In the genomic region with DNA sequence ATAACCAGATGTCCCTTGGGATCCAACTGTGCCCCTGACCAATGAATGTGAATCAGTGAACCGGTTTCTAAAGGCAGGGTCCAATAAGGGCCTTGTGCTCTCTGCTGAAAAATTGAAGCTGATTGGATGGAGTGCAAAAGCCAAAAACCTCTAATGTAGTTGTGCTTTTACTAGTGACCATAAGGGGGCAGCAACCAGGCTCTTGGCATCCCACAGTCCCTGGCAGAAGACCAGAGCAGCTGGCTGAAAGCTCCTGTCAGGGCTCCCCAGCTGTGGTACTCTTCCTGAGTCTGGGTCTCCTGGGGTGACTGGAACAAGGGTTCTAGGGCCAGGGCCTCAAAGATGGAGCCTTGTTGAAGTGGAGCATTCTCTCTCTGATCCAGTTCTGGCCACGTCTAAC, we compare ENCODE assay signal across 8 mouse cellular contexts. TPM values are rescaled to one million over a fixed set of nuclear protein-coding genes. Genes with fewer than 3 reads are reported as not detected.
A peak's percentile ranks its signal among the peaks of the same experiment; 100 is the strongest.
DNase-seq lines count a peak whose midpoint lies in the region; ATAC-seq and TF ChIP-seq lines count a peak whose summit lies in the region.

No protein-coding gene starts in this region.

- intact Hi-C loops in heart, postnatal 25 days (cut with DNase I), result loop anchor here (5.0 kb wide), 2 partner anchors 58 to 108 kb away; partner anchors contain the start of genes Acap3, Pusl1 and Ube2j2

- H3K9ac ChIP-seq in ES-Bruce4 (ENCODE audit: low read depth, poor library complexity, severe bottlenecking), result no peak overlapping the region
- H3K9ac ChIP-seq in forebrain, embryonic 14.5 days (ENCODE audit: low read length), result no peak overlapping the region
- no peak overlapping the region for H3K9ac ChIP-seq in neural tube, embryonic 15.5 days (replicated peaks)

- WGBS in forebrain, embryonic 14.5 days, result 47% methylated on average over 2 of the region's 2 CpGs
- 37% methylated on average over 2 of the region's 2 CpGs for WGBS in neural tube, embryonic 15.5 days

- peaks cover 2% of the 10 kb centered on the region for H3K4me1 ChIP-seq in ES-Bruce4 (ENCODE audit: control insufficient read depth, insufficient read depth, low read length)
- peaks cover 21% of the 10 kb centered on the region for H3K4me1 ChIP-seq in brown adipose tissue, adult 24 weeks (ENCODE audit: control insufficient read depth, insufficient read depth, insufficient read length, low read length)
- H3K4me1 ChIP-seq in forebrain, embryonic 14.5 days (ENCODE audit: control insufficient read depth, insufficient read depth, low read length), result peaks cover 13% of the 10 kb centered on the region
- peaks cover 30% of the 10 kb centered on the region for H3K4me1 ChIP-seq in neural tube, embryonic 15.5 days

- no peak for TF ChIP-seq POLR2A in ES-Bruce4 (IDR thresholded peaks at IDR 0.05; ENCODE audit: insufficient read depth, low read length)

- peak; percentile 67 for TF ChIP-seq CTCF in ES-Bruce4 (IDR thresholded peaks at IDR 0.05; ENCODE audit: low read depth, low read length)

- TF ChIP-seq EP300 in ES-Bruce4 (IDR thresholded peaks at IDR 0.05; ENCODE audit: insufficient read depth, low read depth, low read length), result no peak

- 0 out of 2 replicates have a peak, but pooled peaks have one; percentile 11 for ATAC-seq in forebrain, embryonic 14.5 days
- ATAC-seq in neural tube, embryonic 15.5 days (ENCODE audit: low FRiP score), result no peak

- no peak overlapping the region for H3K4me3 ChIP-seq in ES-Bruce4 (ENCODE audit: low read depth, low read length)
- H3K4me3 ChIP-seq in brown adipose tissue, adult 24 weeks (ENCODE audit: insufficient read depth, low read depth, low read length), result no peak overlapping the region
- H3K4me3 ChIP-seq in forebrain, embryonic 14.5 days (ENCODE audit: low read depth, low read length), result no peak overlapping the region
- H3K4me3 ChIP-seq in neural tube, embryonic 15.5 days (replicated peaks), result no peak overlapping the region

- H3K27ac ChIP-seq in ES-Bruce4 (ENCODE audit: insufficient read depth, low read length), result no peak overlapping the region
- H3K27ac ChIP-seq in brown adipose tissue, adult 24 weeks (replicated peaks; ENCODE audit: low read depth, low read length), result peak overlapping the region; percentile 60
- 0 out of 2 replicates have a peak overlapping the region, but pooled peaks have one; percentile 52 for H3K27ac ChIP-seq in forebrain, embryonic 14.5 days (ENCODE audit: low read depth, low read length)
- peak overlapping the region; percentile 67 for H3K27ac ChIP-seq in neural tube, embryonic 15.5 days (replicated peaks)

- H3K4me2 ChIP-seq in forebrain, embryonic 14.5 days (ENCODE audit: low read length), result no peak overlapping the region
- H3K4me2 ChIP-seq in neural tube, embryonic 15.5 days, result peak overlapping the region; percentile 13; the same call in 1 of the 2 replicates

- H3K36me3 ChIP-seq in ES-Bruce4 (ENCODE audit: control insufficient read depth, insufficient read depth, low read length, poor library complexity, severe bottlenecking), result 0 out of 2 replicates have a peak, but pooled peaks cover 2% of the 10 kb centered on the region
- peaks cover 18% of the 10 kb centered on the region for H3K36me3 ChIP-seq in forebrain, embryonic 14.5 days (ENCODE audit: control insufficient read depth, insufficient read depth, low read length)
- H3K36me3 ChIP-seq in neural tube, embryonic 15.5 days, result peaks cover 3% of the 10 kb centered on the region; the same call in 1 of the 2 replicates

- no peaks in the 10 kb centered on the region for H3K27me3 ChIP-seq in ES-Bruce4 (ENCODE audit: control insufficient read depth, insufficient read depth, low read length, poor library complexity, severe bottlenecking)
- H3K27me3 ChIP-seq in forebrain, embryonic 14.5 days (replicated peaks; ENCODE audit: control insufficient read depth, insufficient read depth, low read length), result no peaks in the 10 kb centered on the region
- no peaks in the 10 kb centered on the region for H3K27me3 ChIP-seq in neural tube, embryonic 15.5 days (replicated peaks)

- no peaks in the 10 kb centered on the region for H3K9me3 ChIP-seq in ES-Bruce4 (replicated peaks; ENCODE audit: control insufficient read depth, insufficient read depth, low read length, poor library complexity, severe bottlenecking)
- no peaks in the 10 kb centered on the region for H3K9me3 ChIP-seq in forebrain, embryonic 14.5 days (replicated peaks; ENCODE audit: control insufficient read depth, low read length)
- no peaks in the 10 kb centered on the region for H3K9me3 ChIP-seq in neural tube, embryonic 15.5 days (replicated peaks)

- peak; percentile 84 for DNase-seq in forebrain, embryonic 14.5 days (ENCODE audit: low spot score)
- peak; percentile 75 for DNase-seq in heart, postnatal 25 days (ENCODE audit: low spot score)
- DNase-seq in layer of hippocampus, adult 11-12 months (ENCODE audit: low spot score), result peak; percentile 81
- peak; percentile 76 to 83 for DNase-seq in lung, adult 18-20 months
- DNase-seq in thymus, postnatal 0 days (ENCODE audit: low spot score), result peak; percentile 74

RNA-seq across cellular contexts. Expression of gene Aurkaip1, which starts 2.8 kb away (rescaled TPM):
- 70.6 and 76.0 TPM in 2 replicates for polyA plus RNA-seq in ES-Bruce4 (2011; ENCODE audit: insufficient read depth, insufficient read length, low read depth, missing spikeins)
- 259 and 309 TPM in 2 replicates for polyA plus RNA-seq in brown adipose tissue, adult 24 weeks (2012; ENCODE audit: insufficient read depth, insufficient read length, missing spikeins)
- polyA plus RNA-seq in forebrain, embryonic 14.5 days (2014; fragmentation: Nextera tagmentation; extraction: Ambion mirVana), result 120 and 135 TPM in 2 replicates
- total RNA-seq in heart, postnatal 25 days (2021), result 100 to 1,000 TPM; 108 to 109 TPM
- polyA plus RNA-seq in neural tube, embryonic 15.5 days (2015; fragmentation: Nextera tagmentation; extraction: Ambion mirVana), result 147 and 152 TPM in 2 replicates
- 187 and 198 TPM in 2 replicates for polyA plus RNA-seq in thymus, postnatal 0 days (2015; fragmentation: Nextera tagmentation; extraction: Ambion mirVana)

RNA-seq across cellular contexts. Expression of gene Mxra8, which starts 5.6 kb away (rescaled TPM):
- 21.1 and 26.1 TPM in 2 replicates for polyA plus RNA-seq in ES-Bruce4 (2011; ENCODE audit: insufficient read depth, insufficient read length, low read depth, missing spikeins)
- 17.3 and 22.3 TPM in 2 replicates for polyA plus RNA-seq in brown adipose tissue, adult 24 weeks (2012; ENCODE audit: insufficient read depth, insufficient read length, missing spikeins)
- 15.6 and 22.1 TPM in 2 replicates for polyA plus RNA-seq in forebrain, embryonic 14.5 days (2014; fragmentation: Nextera tagmentation; extraction: Ambion mirVana)
- total RNA-seq in heart, postnatal 25 days (2021), result 10 to 100 TPM; 30.5 to 33.0 TPM
- polyA plus RNA-seq in neural tube, embryonic 15.5 days (2015; fragmentation: Nextera tagmentation; extraction: Ambion mirVana), result 28.3 and 35.4 TPM in 2 replicates
- 15.1 and 18.1 TPM in 2 replicates for polyA plus RNA-seq in thymus, postnatal 0 days (2015; fragmentation: Nextera tagmentation; extraction: Ambion mirVana)

RNA-seq across cellular contexts. Expression of gene Dvl1, which starts 13.4 kb away (rescaled TPM):
- 15.2 and 20.3 TPM in 2 replicates for polyA plus RNA-seq in ES-Bruce4 (2011; ENCODE audit: insufficient read depth, insufficient read length, low read depth, missing spikeins)
- polyA plus RNA-seq in brown adipose tissue, adult 24 weeks (2012; ENCODE audit: insufficient read depth, insufficient read length, missing spikeins), result 19.2 and 20.2 TPM in 2 replicates
- polyA plus RNA-seq in forebrain, embryonic 14.5 days (2014; fragmentation: Nextera tagmentation; extraction: Ambion mirVana), result 10.8 and 12.4 TPM in 2 replicates
- total RNA-seq in heart, postnatal 25 days (2021), result 10 to 100 TPM; 43.3 to 44.3 TPM
- 11.5 and 28.6 TPM in 2 replicates for polyA plus RNA-seq in neural tube, embryonic 15.5 days (2015; fragmentation: Nextera tagmentation; extraction: Ambion mirVana)
- 5.7 and 7.6 TPM in 2 replicates for polyA plus RNA-seq in thymus, postnatal 0 days (2015; fragmentation: Nextera tagmentation; extraction: Ambion mirVana)

RNA-seq across cellular contexts. Expression of gene Ccnl2, which starts 21.5 kb away (rescaled TPM):
- 86.1 and 87.6 TPM in 2 replicates for polyA plus RNA-seq in ES-Bruce4 (2011; ENCODE audit: insufficient read depth, insufficient read length, low read depth, missing spikeins)
- 28.2 and 61.6 TPM in 2 replicates for polyA plus RNA-seq in brown adipose tissue, adult 24 weeks (2012; ENCODE audit: insufficient read depth, insufficient read length, missing spikeins)
- 119 and 144 TPM in 2 replicates for polyA plus RNA-seq in forebrain, embryonic 14.5 days (2014; fragmentation: Nextera tagmentation; extraction: Ambion mirVana)
- 10 to 100 TPM; 35.6 to 37.8 TPM for total RNA-seq in heart, postnatal 25 days (2021)
- polyA plus RNA-seq in neural tube, embryonic 15.5 days (2015; fragmentation: Nextera tagmentation; extraction: Ambion mirVana), result 137 and 139 TPM in 2 replicates
- 139 and 162 TPM in 2 replicates for polyA plus RNA-seq in thymus, postnatal 0 days (2015; fragmentation: Nextera tagmentation; extraction: Ambion mirVana)

RNA-seq across cellular contexts. Expression of gene Tas1r3, which starts 29.3 kb away (rescaled TPM):
- polyA plus RNA-seq in ES-Bruce4 (2011; ENCODE audit: insufficient read depth, insufficient read length, low read depth, missing spikeins), result 0.28 and 0.44 TPM in 2 replicates
- not detected in 2 replicates for polyA plus RNA-seq in brown adipose tissue, adult 24 weeks (2012; ENCODE audit: insufficient read depth, insufficient read length, missing spikeins)
- 0.46 and 0.61 TPM in 2 replicates for polyA plus RNA-seq in forebrain, embryonic 14.5 days (2014; fragmentation: Nextera tagmentation; extraction: Ambion mirVana)
- total RNA-seq in heart, postnatal 25 days (2021), result under 1 TPM; 0.14 to 0.26 TPM
- polyA plus RNA-seq in neural tube, embryonic 15.5 days (2015; fragmentation: Nextera tagmentation; extraction: Ambion mirVana), result 0.36 and 0.46 TPM in 2 replicates
- 0.16 and 0.28 TPM in 2 replicates for polyA plus RNA-seq in thymus, postnatal 0 days (2015; fragmentation: Nextera tagmentation; extraction: Ambion mirVana)
